Mouse (Mus musculus) 3134 (cell line): Measurements from ENCODE around the gene Sae1.

ENCODE experiments used
- DNase-seq: peaks from one replicate; pipeline ENCODE4 v3.0.0-alpha.2; 2011; ENCODE audit warnings: low spot score; ENCODE audit not compliant: insufficient read length; ENCODE audit errors: extremely low read depth

Gene Sae1

GRCm38 (mm10) chr7:16387160-16388041 lies at the start of gene Sae1:
Gene Sae1 (minus strand): TSS chr7:16387806.
- DNase-seq = peak; percentile 97

DNA sequence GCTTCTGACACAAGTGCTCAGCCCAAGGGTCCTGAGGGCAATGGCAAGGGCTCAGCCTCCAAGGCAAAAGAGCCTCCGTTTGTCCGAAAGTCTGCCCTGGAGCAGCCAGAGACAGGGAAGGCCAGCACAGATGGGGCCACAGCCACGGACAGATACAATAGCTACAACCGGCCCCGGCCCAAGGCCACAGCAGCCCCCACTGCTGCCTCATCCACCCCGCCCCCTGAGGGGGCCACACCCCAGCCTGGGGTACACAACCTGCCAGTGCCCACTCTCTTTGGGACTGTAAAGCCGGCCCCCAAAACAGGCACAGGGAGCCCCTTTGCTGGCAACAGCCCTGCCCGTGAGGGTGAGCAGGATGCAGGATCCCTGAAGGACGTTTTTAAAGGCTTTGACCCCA lies 47.5 kb upstream of the Sae1 start:
- DNase-seq = no peak

DNA sequence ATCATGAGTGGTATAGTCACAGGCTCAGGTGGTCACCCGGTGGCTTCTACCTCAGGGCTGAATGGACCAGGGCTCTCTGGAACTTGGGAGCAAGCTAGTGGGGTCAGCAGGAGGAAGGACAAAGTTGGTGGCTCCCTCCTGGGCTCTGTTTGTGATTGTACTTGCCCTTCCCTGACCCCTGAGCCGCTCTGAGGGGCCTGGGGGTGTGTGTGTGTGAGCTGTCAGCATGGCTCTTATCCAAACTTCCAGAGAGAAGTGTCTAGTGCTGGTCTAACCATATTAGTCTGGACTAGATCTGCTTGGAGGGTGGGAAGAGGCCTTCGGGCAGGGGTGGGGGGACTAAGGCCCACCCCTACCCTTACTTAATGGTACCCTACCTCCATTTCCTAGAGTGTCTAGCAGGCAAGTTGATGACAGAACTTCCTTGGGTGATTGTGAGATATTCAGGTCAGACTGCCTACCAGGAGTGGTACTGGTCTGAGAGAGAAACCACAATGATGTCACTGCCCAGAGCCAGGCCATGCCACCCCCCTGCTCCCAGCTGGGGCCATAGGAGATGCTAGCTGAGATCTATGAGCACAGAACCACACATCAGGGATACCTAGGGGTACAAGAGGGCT lies 45.9 kb upstream of the Sae1 start:
- no peak for DNase-seq

DNA sequence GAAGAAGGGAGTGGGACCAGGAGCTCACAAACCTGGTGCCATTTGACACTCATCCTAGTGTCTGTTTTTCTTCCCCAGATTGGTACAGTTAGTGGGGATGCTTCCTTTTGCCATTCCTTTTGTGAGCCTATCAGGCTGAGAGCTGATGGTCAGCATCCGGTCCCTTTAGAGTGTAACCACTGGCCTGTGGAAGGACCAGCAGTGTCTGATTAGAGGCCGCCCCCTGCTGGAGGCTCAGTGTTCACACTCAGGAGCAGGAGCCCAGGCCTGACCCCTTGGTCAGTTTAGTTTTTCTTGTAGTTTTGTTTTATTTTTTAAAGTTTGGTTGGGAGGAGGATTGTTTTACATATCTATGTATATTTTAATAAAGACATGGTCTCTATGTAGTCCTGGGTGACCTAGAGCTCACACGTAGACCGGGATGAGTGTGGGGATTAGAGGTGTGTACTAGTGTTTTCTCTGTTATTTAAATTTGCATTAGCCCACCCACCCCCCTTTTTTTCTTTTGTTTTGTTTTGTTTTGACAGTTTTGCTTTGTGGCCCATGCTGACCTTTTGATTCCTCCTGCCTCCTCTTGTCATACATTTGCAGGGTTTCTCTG lies 38.6 kb upstream of the Sae1 start:
- DNase-seq = no peak

DNA sequence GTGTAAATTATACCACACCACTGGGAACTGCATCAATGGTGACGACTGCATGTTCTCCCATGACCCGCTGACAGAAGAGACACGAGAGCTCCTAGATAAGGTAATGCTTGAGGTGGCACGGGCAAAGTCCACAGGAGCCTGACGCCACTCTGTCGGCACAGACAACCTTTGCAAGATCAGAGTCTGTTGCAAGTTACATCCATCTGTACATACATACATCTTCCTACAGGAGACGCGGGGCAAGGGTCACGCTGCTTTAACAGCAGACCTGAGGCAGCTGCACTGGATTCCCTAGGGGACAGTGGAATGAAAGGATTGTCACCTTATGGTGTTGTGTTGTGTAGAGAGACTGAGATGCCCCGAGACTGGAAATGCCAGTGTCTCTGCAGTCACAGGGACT lies 38.1 kb upstream of the Sae1 start:
- no peak for DNase-seq

- no peak for DNase-seq
These were observed 36.1 kb upstream of the Sae1 start for GRCm38 (mm10) chr7:16423731-16424130.

DNA sequence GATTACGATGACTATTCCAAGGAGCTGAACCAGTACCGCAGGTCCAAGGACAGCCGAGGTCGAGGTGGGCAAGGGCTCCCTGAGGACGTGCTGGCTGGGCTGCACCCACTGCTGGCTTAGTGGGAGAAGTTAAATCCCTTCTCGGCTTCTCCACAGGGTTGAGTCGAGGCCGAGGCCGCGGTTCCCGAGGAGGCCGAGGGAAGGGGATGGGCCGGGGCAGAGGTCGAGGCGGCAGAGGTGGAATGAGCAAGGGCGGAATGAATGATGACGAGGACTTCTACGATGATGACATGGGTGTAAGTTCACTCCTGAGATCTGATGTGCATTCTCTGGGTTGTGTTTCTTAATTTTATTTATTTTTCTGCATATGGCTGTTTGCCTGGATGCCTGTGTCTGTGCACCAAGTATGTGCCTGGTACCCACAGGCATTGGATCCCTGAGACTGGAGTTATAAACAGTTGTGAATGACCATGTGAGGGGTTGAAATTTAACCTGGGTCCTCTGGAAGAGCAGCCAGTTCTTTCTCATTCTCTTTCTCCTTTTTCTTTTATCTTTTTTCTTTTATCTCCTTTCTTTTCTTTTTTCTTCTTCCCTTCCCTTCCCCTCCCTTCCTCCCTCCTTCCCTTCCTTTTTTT lies 34.7 kb upstream of the Sae1 start:
- DNase-seq = no peak

DNA sequence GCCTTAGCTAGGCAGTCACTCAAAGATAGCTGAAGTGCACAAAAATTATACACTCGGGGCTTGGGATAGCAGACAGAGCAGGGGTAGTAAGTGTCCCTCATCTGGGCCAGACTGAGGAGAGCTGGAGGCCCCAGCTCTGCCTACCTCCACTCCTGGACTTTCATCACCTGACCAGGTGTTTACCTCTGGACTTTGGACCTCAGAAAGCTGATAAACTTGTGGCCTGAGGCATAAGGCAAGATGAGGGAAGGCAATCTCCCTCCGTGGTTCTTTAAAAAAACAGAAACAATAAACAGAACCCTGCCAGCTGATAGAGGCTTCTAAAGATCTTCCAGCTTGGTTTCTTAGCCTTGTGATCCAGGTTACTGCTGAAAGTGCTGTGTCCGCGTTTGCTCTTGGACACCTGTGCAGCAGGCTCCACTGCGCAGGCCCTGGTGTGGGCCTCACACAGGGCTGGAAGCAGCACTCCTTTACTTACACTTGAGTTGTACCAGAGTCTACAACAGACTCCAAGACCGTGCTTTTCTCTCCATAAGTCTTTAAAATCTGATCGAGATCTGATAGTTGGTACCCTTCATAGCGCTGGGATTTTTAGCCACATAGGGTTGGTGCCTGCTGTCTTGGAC lies 33.0 kb upstream of the Sae1 start:
- no peak for DNase-seq

- DNase-seq = no peak
These were observed 31.1 kb upstream of the Sae1 start for GRCm38 (mm10) chr7:16418713-16419112.

DNA sequence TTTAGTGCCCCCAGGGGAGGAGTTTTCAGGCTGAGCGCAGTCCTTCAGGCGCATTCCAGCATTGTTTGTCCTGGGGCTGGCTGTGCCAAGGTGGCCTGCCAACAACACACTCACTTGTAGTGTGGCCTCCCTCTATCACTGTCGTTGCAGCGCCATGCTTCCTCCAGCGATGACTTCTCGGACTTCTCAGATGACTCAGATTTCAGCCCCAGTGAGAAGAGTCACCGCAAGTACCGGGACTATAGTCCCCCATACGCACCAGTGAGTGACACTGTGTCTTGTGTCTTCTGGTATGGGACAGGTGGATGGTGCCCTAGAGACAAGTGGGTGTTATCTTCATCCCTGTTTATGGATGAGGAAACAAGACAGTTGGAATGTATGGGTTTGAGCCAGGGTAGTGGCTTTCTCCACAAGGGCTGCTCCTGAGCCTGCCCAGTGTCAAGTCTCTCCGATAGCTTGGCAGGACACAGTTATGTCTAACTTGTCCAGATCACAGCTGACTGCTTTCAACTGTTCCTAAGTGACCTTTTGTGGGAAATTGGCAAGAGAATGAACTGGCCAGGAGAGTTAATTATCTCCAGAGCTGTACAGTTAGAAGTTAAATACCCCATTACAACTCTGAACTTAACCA lies 29.6 kb upstream of the Sae1 start:
- peak; percentile 39 for DNase-seq

- DNase-seq = no peak
These were observed 27.8 kb upstream of the Sae1 start for GRCm38 (mm10) chr7:16415426-16415825.

GRCm38 (mm10) chr7:16412930-16413329 lies 25.3 kb upstream of the Sae1 start:
- no peak for DNase-seq

- no peak for DNase-seq
These were observed 24.8 kb upstream of the Sae1 start for GRCm38 (mm10) chr7:16412220-16412896.

DNA sequence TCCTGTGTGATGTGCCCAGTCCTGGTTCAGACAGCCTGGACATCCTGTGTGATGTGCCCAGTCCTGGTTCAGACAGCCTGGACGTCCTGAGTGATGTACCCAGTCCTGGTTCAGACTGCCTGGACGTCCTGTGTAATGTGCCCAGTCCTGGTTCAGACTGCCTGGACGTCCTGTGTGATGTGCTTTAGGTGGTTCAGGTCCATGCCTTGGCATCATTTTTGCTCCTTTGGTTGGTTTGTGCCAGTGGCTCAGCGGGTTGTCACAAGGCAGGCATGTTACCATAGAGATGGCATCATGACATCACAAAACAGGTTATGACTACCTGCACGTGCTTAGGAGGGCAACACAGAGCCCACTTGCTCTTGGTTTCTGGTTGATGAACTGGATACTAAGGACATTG lies 23.5 kb upstream of the Sae1 start:
- DNase-seq = no peak

DNA sequence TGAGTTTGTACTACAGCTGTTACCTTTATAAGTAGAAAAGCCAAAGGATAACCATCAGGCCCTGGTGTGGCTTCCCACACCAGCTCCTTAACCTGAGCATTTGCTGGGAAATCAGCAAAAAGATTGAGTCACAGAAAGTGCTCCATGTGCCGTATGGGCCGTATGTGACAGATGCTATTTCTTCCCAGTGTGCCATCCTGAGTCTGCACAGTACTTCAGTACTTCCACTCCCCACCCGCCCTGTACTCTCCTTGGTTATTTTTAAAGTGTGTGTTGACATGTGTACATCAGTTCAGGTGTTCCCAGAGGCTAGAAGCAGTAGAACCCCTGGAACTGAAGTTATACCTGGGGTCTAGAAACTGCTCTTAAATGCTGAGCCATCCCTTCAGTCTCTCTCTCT lies 19.4 kb upstream of the Sae1 start:
- DNase-seq = no peak

- peak; percentile 70 for DNase-seq
These were observed 18.1 kb upstream of the Sae1 start for GRCm38 (mm10) chr7:16405516-16406351.

- no peak for DNase-seq
These were observed 17.5 kb upstream of the Sae1 start for GRCm38 (mm10) chr7:16405073-16405455.

DNA sequence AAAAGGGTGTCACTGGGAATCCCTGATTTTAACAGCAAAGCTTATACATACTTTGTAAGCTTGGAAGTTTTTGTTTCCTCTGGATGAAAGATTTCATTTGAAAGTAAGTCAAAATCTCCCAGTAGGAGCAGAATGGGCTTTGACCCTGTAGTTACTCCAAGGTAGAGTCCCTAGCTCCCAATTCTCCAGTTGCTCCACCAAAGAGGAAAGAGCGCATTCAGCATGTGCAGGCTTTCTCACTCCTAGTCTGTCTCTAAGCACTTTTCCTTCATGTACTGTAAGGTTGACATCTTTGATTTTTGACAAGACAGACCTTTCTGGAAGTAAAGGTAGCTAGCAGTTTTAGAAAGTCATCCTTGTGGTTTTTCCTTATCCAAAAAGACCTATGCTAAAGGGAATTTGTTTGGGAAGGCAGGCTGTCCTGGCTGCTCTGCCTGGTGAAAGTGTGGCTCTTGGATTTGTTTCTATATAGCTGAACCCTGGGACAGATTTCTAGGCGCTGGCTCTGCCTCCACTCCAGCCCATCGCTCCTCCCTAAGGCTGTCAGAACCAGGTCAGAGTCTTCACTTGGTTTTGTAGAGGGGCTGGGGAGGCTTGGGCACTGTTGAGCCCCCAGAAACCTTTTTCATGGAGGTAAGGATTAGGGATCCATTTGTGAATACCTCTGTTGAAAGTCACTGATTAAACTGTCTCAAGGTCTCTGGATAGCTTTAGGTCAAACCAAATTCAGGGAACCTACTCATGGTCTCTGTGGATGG lies 16.9 kb upstream of the Sae1 start:
- no peak for DNase-seq
